Mouse (Mus musculus) CH12.LX (cell line): ENCODE data around the gene Slc6a16. TPM values are rescaled to one million over a fixed set of nuclear protein-coding genes. Genes with fewer than 3 reads are reported as not detected.
A peak's percentile ranks its signal among the peaks of the same experiment; 100 is the strongest.

Source experiments
- DNase-seq: peaks from one replicate; pipeline ENCODE4 v3.0.0-alpha.2; 2013; ENCODE audit errors: extremely low read depth
- H3K27ac ChIP-seq: 2 replicates; pipeline ENCODE4 v1.5.1; 2012; ENCODE audit warnings: low read depth, mild to moderate bottlenecking, control low read depth, moderate library complexity; ENCODE audit not compliant: insufficient read depth
- H3K27me3 ChIP-seq: replicated peaks from 2 replicates; pipeline ENCODE3; 2012; ENCODE audit warnings: inconsistent platforms
- H3K36me3 ChIP-seq, 2 experiments: replicated peaks in 1 of 2; 2 replicates each; pipeline versions ENCODE3 to v1.6.1; 2012; ENCODE audit warnings: inconsistent platforms in 1 of 2, low read length in 1 of 2, mild to moderate bottlenecking in 1 of 2, mixed read lengths in 1 of 2, moderate library complexity in 1 of 2; ENCODE audit not compliant: control insufficient read depth in 1 of 2, insufficient read depth in 1 of 2
- H3K4me1 ChIP-seq, 2 experiments: 2 replicates each; pipeline ENCODE4 v1.6.1; 2012; ENCODE audit warnings: inconsistent platforms in 1 of 2, moderate library complexity in 1 of 2; ENCODE audit not compliant: insufficient read depth in 2 of 2, control insufficient read depth in 1 of 2
- H3K4me2 ChIP-seq: 2 replicates; pipeline ENCODE4 v1.6.1; 2012; ENCODE audit warnings: low read depth, mild to moderate bottlenecking, control low read depth; ENCODE audit not compliant: poor library complexity, insufficient read depth, severe bottlenecking
- H3K4me3 ChIP-seq, 3 experiments: fragments of 150-350 bp in 1 of 3; sonication (generic) in 1 of 3; replicated peaks in 1 of 3; 2 replicates each; pipeline versions ENCODE3 to v1.5.1; 2011 to 2012; ENCODE audit warnings: low read depth in 2 of 3, low read length in 2 of 3, mild to moderate bottlenecking in 2 of 3, moderate library complexity in 2 of 3, control low read depth in 1 of 3, improper control_type of control experiment in 1 of 3, inconsistent platforms in 1 of 3, mixed read lengths in 1 of 3; ENCODE audit not compliant: poor library complexity in 1 of 3
- H3K79me2 ChIP-seq: replicated peaks from 2 replicates; pipeline ENCODE4 v1.6.1; 2012; ENCODE audit warnings: mild to moderate bottlenecking, moderate library complexity; ENCODE audit not compliant: control insufficient read depth, poor library complexity, insufficient read depth, severe bottlenecking; ENCODE audit errors: extremely low read depth
- H3K9ac ChIP-seq: 2 replicates; pipeline ENCODE4 v1.6.1; 2012; ENCODE audit warnings: low read depth, mild to moderate bottlenecking, control low read depth, moderate library complexity; ENCODE audit not compliant: insufficient read depth
- H3K9me3 ChIP-seq: replicated peaks from 2 replicates; pipeline ENCODE3; 2012; ENCODE audit warnings: low read length, inconsistent platforms, mixed read lengths
- BHLHE40 ChIP-seq: IDR thresholded peaks from 2 replicates; pipeline ENCODE4 v1.6.1; 2011; ENCODE audit warnings: mild to moderate bottlenecking, low read depth, low read length, improper control_type of control experiment
- CHD2 ChIP-seq: IDR thresholded peaks from 2 replicates; pipeline ENCODE4 v1.6.1; 2011; ENCODE audit warnings: low read length, improper control_type of control experiment
- CTCF ChIP-seq, 2 experiments: IDR thresholded peaks in 1 of 2; conservative IDR thresholded peaks in 1 of 2; 2 replicates each; pipeline ENCODE4 v1.5.1; 2011 to 2012; ENCODE audit warnings: low read depth in 2 of 2, low read length in 2 of 2, improper control_type of control experiment in 1 of 2, inconsistent platforms in 1 of 2, mild to moderate bottlenecking in 1 of 2, moderate library complexity in 1 of 2
- E2F4 ChIP-seq: IDR thresholded peaks from 2 replicates; pipeline ENCODE4 v1.6.1; 2011; ENCODE audit warnings: low read depth, low read length, improper control_type of control experiment; ENCODE audit not compliant: insufficient replicate concordance
- EP300 ChIP-seq: IDR thresholded peaks from 2 replicates; pipeline ENCODE4 v1.6.1; 2011; ENCODE audit warnings: low read length, improper control_type of control experiment
- GABPA ChIP-seq: IDR thresholded peaks from 2 replicates; pipeline ENCODE4 v1.6.1; 2012; ENCODE audit warnings: low read depth, low read length, improper control_type of control experiment, inconsistent platforms; ENCODE audit not compliant: insufficient replicate concordance
- HCFC1 ChIP-seq: IDR thresholded peaks from 2 replicates; pipeline ENCODE4 v1.6.1; 2012; ENCODE audit warnings: low read depth, mild to moderate bottlenecking, inconsistent platforms, low read length, improper control_type of control experiment
- JUN ChIP-seq: IDR thresholded peaks from 2 replicates; pipeline ENCODE4 v1.6.1; 2011; ENCODE audit warnings: low read depth, mild to moderate bottlenecking, low read length, improper control_type of control experiment, moderate library complexity; ENCODE audit not compliant: insufficient read depth
- JUND ChIP-seq: conservative IDR thresholded peaks from 2 replicates; pipeline ENCODE4 v1.6.1; 2011; ENCODE audit warnings: low read depth, low read length, improper control_type of control experiment
- KAT2A ChIP-seq: IDR thresholded peaks from 2 replicates; pipeline ENCODE4 v1.6.1; 2012; ENCODE audit warnings: low read length, improper control_type of control experiment, inconsistent platforms; ENCODE audit not compliant: insufficient replicate concordance
- MAX ChIP-seq: IDR thresholded peaks from 2 replicates; pipeline ENCODE4 v1.6.1; 2011; ENCODE audit warnings: low read length, improper control_type of control experiment
- MYC ChIP-seq: IDR thresholded peaks from 2 replicates; pipeline ENCODE4 v1.6.1; 2011; ENCODE audit warnings: low read depth, mild to moderate bottlenecking, improper control_type of control experiment, low read length
- NELFE ChIP-seq: IDR thresholded peaks from 2 replicates; pipeline ENCODE4 v1.6.1; 2011; ENCODE audit warnings: low read depth, low read length, improper control_type of control experiment
- NRF1 ChIP-seq: IDR thresholded peaks from 2 replicates; pipeline ENCODE4 v1.6.1; 2014; ENCODE audit warnings: low read depth, mild to moderate bottlenecking, inconsistent platforms, low read length, improper control_type of control experiment, moderate library complexity
- PAX5 ChIP-seq: IDR thresholded peaks from 2 replicates; pipeline ENCODE4 v1.6.1; 2012; ENCODE audit warnings: low read length, inconsistent platforms, mixed read lengths
- POLR2AphosphoS2 ChIP-seq: IDR thresholded peaks from 2 replicates; pipeline ENCODE4 v1.6.1; 2011; ENCODE audit warnings: low read depth, low read length, improper control_type of control experiment
- RAD21 ChIP-seq: IDR thresholded peaks from 2 replicates; pipeline ENCODE4 v1.6.1; 2011; ENCODE audit warnings: low read depth, mild to moderate bottlenecking, low read length, improper control_type of control experiment, moderate library complexity
- RCOR1 ChIP-seq: conservative IDR thresholded peaks from 2 replicates; pipeline ENCODE4 v1.6.1; 2012; ENCODE audit warnings: low read depth, mild to moderate bottlenecking, inconsistent platforms, low read length, improper control_type of control experiment
- SIN3A ChIP-seq: IDR thresholded peaks from 2 replicates; pipeline ENCODE4 v1.6.1; 2012; ENCODE audit warnings: low read length, improper control_type of control experiment, inconsistent platforms
- SMC3 ChIP-seq: IDR thresholded peaks from 2 replicates; pipeline ENCODE4 v1.6.1; 2011; ENCODE audit warnings: low read depth, low read length, improper control_type of control experiment
- TCF12 ChIP-seq: IDR thresholded peaks from 2 replicates; pipeline ENCODE4 v1.6.1; 2014; ENCODE audit warnings: low read depth, mild to moderate bottlenecking, inconsistent platforms, low read length, improper control_type of control experiment
- UBTF ChIP-seq: IDR thresholded peaks from 2 replicates; pipeline ENCODE4 v1.6.1; 2012; ENCODE audit warnings: low read depth, mild to moderate bottlenecking, inconsistent platforms, low read length, improper control_type of control experiment, moderate library complexity
- USF1 ChIP-seq: IDR thresholded peaks from 2 replicates; pipeline ENCODE4 v1.6.1; 2014; ENCODE audit warnings: low read depth, mild to moderate bottlenecking, inconsistent platforms, low read length, improper control_type of control experiment
- USF2 ChIP-seq: conservative IDR thresholded peaks from 2 replicates; pipeline ENCODE4 v1.6.1; 2011; ENCODE audit warnings: low read depth, low read length, improper control_type of control experiment
- ZKSCAN1 ChIP-seq: IDR thresholded peaks from 2 replicates; pipeline ENCODE4 v1.6.1; 2012; ENCODE audit warnings: low read depth, inconsistent platforms, low read length, improper control_type of control experiment, borderline replicate concordance
- ZNF384 ChIP-seq: IDR thresholded peaks from 2 replicates; pipeline ENCODE4 v1.6.1; 2012; ENCODE audit warnings: low read depth, low read length, improper control_type of control experiment, inconsistent platforms
- dilution Hi-C: fragments of 300-500 bp; cut with MboI; formaldehyde crosslinking; loops from 2 replicates; pipeline ENCODE4 v1.14.3; 2020; ENCODE audit warnings: low sequenced_read_pairs; ENCODE audit not compliant: extremely low pct_unique_long_range_greater_than_20kb, extremely low pct_ligation_motif_present
- in situ Hi-C: fragments of 300-500 bp; cut with MboI; formaldehyde crosslinking; loops from 3 replicates; pipeline ENCODE4 v1.14.3; 2019; ENCODE audit warnings: low sequenced_read_pairs, low pct_ligation_motif_present, low pct_unique_long_range_greater_than_20kb, mixed read lengths
- polyA plus RNA-seq: library from polyadenylated mRNA; unstranded; fragments of >175 nt; gene quantifications from 2 replicates; pipeline ENCODE4 v1.2.1, GENCODE M21; 2012; ENCODE audit warnings: low read depth; ENCODE audit not compliant: insufficient read length
- total RNA-seq, 2 experiments: library from RNA; depleted of rRNA; stranded (reverse); fragments of 300-350 nt in 1 of 2; fragments of >200 nt in 1 of 2; gene quantifications; 2 replicates each; pipeline ENCODE4 v1.2.3; 2012 to 2014

Gene Slc6a16
- total and polyA plus RNA-seq, 3 experiments = 0.08 to 0.37 (median 0.13) TPM

GRCm38 (mm10) chr7:45193406-45193805 lies 47.5 kb upstream of the Slc6a16 start:
- Histone ChIP-seq H3K27ac (no peak overlapping the region), H3K27me3 (peaks cover 79% of the 10 kb centered on the region), H3K4me2 (no peak overlapping the region), H3K4me1 (peaks cover 0 to 22% of the 10 kb centered on the region in 2 experiments; a peak in 3 of 4 replicates), H3K79me2 (no peaks in the 10 kb centered on the region), H3K36me3 (no peaks in the 10 kb centered on the region), H3K4me3 (no peak overlapping the region), H3K9ac (no peak overlapping the region), H3K9me3 (no peaks in the 10 kb centered on the region)
- no peak for TF ChIP-seq NRF1
- TF ChIP-seq UBTF = no peak
- no peak for TF ChIP-seq EP300
- no peak for TF ChIP-seq JUN
- TF ChIP-seq USF1 = no peak
- no peak for TF ChIP-seq ZNF384
- TF ChIP-seq USF2 = no peak
- TF ChIP-seq MYC = no peak
- no peak for TF ChIP-seq SIN3A
- TF ChIP-seq E2F4 = no peak
- TF ChIP-seq PAX5 = no peak
- no peak for TF ChIP-seq KAT2A
- TF ChIP-seq SMC3 = 0 out of 2 replicates have a peak, but pooled peaks have one; percentile 9
- no peak for TF ChIP-seq BHLHE40
- TF ChIP-seq TCF12 = no peak
- no peak for TF ChIP-seq MAX
- TF ChIP-seq CTCF (conservative IDR thresholded peaks at IDR 0.05 in 1 of 2, IDR thresholded peaks at IDR 0.05 in 1 of 2; ENCODE audit: low read depth in 2 of 2, low read length in 2 of 2) = peak in 1 of 2 experiments; percentile 24; a peak in 1 of 4 replicates
- in situ Hi-C loops (no loop called here), dilution Hi-C loops (no loop called here)
- DNase-seq = no peak

DNA sequence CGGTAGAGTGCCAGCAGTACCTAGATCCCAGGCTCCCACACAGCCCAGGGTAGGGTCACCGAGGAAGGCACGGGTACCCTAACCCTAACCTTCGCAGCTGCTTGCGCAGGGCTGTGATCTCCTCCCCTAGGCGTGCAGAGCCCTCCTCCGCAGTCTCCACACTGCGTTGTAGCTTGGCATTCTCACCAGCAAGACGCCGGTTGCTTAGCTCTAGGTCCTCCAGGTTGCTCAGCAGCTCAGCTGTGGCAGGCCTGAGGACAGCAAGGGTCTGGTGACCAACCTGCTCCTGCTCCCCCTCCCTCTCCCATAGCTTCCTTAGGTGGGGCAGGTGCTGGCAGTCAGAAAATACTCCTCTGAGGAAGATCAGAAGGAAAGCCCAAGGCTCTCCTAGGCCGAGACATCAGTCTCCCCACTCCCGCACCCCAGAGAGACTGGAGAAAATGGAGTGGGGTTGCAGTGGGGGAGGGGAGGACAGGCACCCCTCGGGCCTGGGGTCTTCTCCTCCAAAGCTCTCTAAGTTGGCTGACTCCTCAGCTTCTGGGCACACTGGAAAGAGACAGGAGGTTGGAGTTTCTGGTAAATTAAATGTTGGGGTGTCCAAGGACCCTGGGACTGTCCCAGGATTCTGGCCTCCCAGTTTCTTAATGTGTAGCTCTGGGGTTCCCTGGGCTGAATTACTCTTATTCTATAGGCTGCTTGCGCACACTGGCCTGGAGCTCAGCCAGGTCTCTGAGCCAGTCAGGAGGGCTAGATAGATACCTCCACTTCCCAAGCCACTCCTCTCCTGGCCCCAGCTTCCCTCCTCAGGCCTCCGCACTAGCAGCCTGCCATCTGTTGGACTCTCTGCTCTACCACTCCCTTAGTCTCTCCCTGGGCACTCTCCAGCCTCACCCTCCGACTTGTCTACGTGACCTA lies 46.8 kb upstream of the Slc6a16 start:
- Histone ChIP-seq H3K4me3 (no peak overlapping the region), H3K4me2 (no peak overlapping the region), H3K79me2 (no peaks in the 10 kb centered on the region), H3K4me1 (peaks cover 0 to 22% of the 10 kb centered on the region in 2 experiments; a peak in 3 of 4 replicates), H3K27ac (no peak overlapping the region), H3K27me3 (peaks cover 77% of the 10 kb centered on the region), H3K36me3 (no peaks in the 10 kb centered on the region), H3K9ac (no peak overlapping the region), H3K9me3 (no peaks in the 10 kb centered on the region)
- no peak for TF ChIP-seq RAD21
- no peak for TF ChIP-seq USF2
- no peak for TF ChIP-seq NELFE
- no peak for TF ChIP-seq USF1
- no peak for TF ChIP-seq KAT2A
- TF ChIP-seq POLR2AphosphoS2 = no peak
- TF ChIP-seq UBTF = no peak
- TF ChIP-seq CHD2 = no peak
- TF ChIP-seq RCOR1 = no peak
- TF ChIP-seq BHLHE40 = no peak
- TF ChIP-seq TCF12 = no peak
- TF ChIP-seq JUND = no peak
- TF ChIP-seq ZKSCAN1 = no peak
- no peak for TF ChIP-seq HCFC1
- TF ChIP-seq CTCF (conservative IDR thresholded peaks at IDR 0.05 in 1 of 2, IDR thresholded peaks at IDR 0.05 in 1 of 2; ENCODE audit: low read depth in 2 of 2, low read length in 2 of 2) = no peak
- no peak for TF ChIP-seq JUN
- no peak for TF ChIP-seq GABPA
- no peak for TF ChIP-seq ZNF384
- in situ Hi-C loops = no loop called here
- dilution Hi-C loops = no loop called here
- no peak for DNase-seq
